Mouse (Mus musculus): ENCODE measurements around the gene Setd7.

Gene Setd7

DNA sequence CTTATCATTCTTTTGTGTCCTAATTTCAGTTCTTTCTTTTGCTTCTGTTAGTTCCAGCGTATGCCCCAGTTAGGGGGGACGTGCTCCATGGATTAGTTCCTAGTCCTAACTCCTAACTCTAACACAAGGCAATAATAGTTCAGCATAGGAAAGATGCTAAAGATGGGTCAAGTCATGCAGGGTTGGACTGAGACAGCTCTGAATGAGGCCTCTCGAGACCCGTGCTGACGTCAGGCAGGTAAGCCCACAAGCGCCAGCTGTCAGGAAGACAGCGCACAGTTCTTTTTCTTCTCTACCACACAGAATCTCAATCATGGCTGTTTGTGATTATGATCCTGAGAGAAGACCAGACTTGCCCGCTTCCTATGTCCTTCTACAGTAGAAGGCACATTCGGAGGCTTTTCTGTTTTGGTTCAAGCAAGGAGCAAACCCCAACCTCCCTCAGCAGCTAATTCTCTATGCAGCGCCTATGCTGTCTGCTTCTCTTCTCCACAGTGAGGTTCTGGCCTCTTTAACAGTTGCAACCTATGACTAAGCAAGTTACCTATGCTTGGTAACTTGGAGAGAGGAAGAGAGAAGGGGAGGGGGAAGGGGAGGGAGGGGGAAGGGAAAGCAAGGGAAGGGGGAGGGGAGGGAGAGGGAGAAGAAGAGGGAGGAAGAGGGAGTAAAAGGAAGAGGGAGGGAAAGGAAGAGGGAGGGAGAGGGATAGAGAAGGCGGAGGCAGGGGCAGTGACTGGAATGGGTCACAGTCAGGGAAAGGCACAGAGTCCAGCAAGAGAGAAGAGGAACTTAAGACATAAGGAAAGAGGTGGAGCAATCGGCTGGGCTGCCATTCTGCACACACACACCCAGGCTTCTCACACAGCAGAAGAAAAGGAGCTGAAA lies 42.6 kb downstream of the Setd7 start:
- no peak for DNase-seq (ENCODE audit: low spot score)

DNA sequence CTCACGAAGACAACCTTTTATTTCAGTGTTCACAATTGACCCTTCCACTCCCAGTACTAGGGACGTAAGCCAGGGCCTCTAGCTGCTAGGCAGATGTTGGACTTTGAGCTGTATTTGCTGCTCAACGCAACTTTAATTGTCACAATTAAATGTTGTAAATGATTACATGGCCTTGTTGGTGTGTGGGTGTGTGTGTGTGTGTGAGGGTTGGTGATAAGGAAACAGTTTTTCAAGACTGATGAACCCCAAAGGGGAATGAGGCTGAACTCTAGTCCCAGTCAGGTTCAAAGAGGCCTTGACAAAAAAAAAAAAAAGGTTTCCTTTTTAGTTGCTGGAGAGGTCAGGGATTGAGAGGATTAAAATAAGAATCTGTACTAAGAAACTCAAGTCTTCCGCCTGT lies 43.2 kb downstream of the Setd7 start:
- no peak for DNase-seq (ENCODE audit: low spot score)

DNA sequence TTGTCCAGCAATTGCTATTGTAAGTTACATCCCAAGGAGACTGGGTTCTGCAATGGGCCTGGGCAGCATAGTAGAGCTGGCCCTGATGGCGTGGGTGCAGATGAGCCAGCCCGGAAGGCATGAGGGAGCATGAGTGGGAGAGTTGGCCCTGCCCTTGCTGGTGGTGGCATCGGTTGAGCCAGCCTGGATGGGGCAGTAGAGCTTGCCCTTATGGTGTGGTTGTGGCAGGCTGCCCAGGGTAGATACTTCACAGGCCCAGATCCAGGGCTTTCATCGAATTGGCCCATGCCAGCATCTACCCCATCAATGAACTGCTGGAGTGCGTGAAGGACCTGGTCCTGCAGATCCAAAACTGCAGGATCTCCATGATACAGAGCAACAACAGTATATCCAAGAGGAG lies 48.7 kb downstream of the Setd7 start:
- DNase-seq (ENCODE audit: low spot score) = no peak

DNA sequence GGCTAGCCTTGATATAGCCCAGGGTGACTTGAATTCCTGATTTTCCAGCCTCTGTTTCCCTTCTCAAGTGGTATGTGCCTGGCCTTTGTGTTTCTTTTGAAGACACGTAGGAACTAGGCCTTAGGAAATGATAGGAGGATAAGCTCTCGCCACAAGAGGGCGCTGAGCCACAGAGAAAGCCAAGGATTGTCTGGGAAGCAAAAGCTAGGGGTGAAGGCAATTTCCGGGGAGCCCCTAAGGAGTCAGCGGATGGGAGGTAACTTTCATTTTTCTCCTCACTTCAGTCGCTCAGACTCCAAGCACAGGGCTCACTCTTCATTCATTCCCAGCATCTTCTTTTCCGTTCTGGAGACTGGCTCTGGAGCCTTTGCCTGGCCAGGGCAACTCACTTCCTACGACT lies 49.8 kb downstream of the Setd7 start:
- DNase-seq (ENCODE audit: low spot score) = peak; percentile 55

DNA sequence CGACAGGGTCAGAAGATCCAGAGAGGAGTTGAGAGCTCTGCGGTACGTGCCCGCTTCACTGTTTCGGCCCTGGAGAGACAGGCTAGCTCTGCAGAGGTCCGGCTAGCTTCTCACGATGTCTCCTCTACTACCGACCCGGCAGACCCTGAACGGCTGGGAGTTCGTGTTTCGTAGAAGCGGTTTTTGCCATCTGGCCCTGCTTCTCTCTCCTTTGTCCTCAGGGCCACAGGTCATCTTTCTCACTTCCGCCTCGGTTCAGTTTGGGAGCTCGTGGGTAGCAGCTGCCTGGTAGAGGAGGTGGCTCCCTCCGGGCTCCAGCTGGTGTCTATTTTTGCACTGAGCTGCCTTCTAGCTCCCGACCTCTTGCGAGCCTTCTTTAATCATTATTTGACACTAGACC lies 55.2 kb downstream of the Setd7 start:
- DNase-seq (ENCODE audit: low spot score) = no peak

DNA sequence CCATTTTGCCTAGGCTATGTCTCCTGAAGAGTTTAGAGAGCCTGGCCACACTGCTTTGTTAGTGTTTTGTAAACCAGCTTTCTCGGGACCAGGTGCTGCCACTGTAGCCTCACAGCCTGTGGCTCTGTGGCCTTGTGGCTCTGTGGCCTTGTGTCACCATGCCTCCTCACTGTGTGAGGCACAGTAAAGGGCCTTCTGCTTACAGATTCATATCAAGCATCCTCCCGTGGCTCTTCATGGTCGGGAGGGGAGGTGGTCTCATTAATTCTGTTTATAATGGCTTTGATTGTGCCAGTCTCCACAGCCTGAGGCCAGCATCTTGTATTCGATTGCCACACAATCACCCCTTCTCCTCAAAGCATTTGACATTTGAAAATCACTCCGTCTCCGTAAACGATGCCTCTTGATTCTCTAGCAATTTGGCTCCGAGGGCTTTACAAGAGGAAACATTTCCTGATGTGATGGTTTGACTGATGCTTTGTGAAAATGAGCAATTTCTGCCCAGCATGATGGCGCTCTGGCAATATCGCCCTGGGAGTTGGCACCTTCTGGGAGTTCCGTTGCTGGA lies 56.2 kb downstream of the Setd7 start:
- no peak for DNase-seq (ENCODE audit: low spot score)

DNA sequence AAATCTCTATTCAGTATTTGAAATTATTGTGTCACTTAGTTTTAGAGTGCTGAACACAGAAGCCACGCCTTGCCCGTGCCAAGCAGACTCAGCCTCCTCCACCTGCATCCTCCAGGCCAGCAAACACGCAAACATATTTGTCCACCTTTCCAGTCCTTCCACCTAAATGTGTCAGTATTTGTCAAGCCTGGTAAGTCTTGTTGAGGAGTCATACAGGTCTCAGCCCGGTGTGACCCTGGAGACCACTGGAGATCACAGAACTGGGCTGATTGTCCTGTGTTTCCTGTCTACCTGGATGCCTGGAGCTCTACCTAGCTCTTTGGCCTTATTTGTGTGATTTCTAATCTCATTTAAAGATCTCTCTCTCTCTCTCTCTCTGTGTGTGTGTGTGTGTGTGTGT lies 60.8 kb downstream of the Setd7 start:
- no peak for DNase-seq (ENCODE audit: low spot score)

DNA sequence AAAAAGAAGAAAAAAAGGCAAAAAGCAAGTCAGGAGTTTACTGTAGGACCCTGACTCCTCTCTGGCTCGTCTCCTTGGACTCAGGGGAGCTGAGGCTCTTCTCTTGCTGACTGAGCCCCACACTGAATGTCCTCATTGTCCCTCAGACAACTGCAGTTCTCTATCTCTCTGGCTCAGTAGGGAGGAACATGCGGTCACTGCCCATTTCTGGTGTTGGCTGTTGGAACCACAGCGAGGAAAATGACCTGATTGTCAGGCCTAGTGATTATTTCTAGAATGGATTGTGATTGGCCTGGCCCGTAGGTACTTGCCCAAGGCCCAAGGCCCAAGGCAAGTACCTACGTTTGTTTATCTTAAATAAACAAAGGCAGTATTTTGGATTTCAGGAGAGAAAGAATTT lies 62.0 kb downstream of the Setd7 start:
- DNase-seq (ENCODE audit: low spot score) = no peak

DNA sequence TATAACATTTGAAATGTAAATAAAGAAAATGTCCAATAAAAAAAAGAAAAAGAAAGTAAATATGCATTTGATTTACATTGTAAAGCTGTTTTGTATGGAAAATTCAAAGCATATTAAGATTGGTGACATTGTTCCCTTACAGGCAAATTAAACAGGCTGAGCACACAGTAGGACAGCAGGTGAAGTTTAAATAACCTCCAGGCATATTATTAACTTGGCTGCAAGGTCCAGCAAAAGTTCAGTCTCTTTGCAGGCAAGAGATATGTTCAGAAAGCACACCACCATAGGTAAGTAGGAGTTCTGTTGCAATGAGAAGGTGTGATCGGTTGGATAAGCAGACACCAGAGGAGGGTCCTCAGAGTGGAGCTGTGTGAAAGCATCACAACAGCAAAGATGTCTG lies 62.7 kb downstream of the Setd7 start:
- DNase-seq (ENCODE audit: low spot score) = no peak

DNA sequence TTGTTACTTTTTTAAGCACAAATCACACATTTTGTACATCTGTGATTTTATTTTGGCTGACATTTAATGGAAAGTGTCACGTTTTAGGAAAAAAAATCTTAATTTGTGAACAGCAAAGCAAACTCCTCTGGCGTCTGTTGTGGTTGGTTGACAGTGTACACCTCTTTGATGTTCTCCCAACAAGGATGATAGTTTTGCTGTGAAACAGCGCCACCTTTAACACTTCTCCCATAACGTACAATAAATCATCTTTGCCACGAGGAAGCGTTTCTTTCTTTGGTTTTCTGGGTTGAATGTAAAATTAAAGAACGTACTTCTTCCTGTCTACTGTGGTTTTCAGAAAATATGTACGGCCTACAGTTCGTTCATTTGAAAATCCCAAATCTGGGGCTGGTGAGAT lies 65.0 kb downstream of the Setd7 start:
- DNase-seq (ENCODE audit: low spot score) = no peak

DNA sequence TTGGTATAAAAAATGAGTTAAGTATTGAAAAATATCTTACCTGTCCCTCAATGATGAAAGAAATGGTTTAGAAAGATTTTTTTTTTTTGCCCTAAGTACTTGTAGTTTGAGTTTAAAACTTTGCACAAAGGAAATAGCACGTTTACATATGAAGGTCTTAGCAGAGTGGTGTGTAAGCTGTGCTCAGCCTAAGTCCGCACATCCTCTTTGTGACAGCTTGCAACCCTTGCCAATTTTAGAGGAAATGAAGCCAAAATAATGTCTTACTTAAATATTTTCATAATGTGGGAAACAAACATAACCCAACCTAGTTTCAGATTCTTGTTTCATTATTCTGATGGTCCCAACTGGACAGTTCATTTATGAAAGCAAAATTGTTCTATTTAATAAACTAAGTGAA lies 66.2 kb downstream of the Setd7 start:
- no peak for DNase-seq (ENCODE audit: low spot score)

DNA sequence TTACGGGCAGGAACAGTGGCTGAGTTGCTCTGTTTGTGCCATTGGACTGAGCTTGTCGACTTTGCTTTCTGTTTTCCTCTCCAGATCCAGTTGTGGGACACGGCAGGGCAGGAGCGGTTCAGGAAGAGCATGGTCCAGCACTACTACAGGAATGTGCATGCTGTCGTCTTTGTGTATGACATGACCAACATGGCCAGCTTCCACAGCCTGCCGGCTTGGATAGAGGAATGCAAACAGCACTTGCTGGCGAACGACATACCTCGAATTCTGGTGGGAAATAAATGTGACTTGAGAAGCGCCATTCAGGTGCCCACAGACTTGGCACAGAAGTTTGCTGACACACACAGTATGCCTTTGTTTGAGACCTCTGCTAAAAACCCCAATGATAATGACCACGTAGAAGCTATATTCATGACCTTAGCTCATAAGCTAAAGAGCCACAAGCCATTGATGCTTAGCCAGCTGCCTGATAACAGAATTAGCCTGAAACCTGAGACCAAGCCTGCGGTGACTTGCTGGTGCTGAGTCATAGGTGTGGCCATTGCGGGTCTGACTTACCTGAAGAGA lies 67.3 kb downstream of the Setd7 start:
- no peak for DNase-seq (ENCODE audit: low spot score)

DNA sequence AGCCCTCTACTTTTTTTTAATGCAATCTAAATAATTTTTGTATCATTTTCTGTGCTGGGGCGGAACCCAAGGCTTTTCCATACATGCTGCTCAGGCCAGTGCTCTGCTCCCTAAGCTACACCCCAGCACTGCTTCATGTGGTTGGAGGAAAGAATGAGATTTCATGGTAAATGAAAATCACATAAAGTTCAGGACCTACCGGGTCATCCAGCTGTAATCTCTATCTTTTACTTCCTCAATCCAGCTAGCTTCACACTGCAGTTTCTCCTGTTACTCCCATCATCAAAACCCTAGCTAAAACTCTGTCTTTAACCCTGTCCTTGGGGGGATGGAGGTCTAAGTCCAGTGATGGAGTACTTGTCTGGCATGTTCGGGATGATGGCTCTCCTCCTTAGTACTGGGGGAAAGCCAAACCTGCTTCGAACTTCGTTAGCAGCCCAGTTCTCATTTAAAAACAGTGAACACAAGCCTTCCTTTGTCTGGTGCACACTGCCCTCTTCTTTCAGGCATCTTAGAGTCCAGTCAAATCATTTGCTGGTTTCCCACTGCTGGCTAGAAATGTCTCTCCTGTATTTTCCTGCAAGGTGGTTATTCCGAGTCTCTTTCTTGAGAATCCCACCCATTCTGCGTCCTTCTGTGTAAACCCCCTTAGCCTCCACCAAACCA lies 70.5 kb downstream of the Setd7 start:
- no peak for DNase-seq (ENCODE audit: low spot score)

DNA sequence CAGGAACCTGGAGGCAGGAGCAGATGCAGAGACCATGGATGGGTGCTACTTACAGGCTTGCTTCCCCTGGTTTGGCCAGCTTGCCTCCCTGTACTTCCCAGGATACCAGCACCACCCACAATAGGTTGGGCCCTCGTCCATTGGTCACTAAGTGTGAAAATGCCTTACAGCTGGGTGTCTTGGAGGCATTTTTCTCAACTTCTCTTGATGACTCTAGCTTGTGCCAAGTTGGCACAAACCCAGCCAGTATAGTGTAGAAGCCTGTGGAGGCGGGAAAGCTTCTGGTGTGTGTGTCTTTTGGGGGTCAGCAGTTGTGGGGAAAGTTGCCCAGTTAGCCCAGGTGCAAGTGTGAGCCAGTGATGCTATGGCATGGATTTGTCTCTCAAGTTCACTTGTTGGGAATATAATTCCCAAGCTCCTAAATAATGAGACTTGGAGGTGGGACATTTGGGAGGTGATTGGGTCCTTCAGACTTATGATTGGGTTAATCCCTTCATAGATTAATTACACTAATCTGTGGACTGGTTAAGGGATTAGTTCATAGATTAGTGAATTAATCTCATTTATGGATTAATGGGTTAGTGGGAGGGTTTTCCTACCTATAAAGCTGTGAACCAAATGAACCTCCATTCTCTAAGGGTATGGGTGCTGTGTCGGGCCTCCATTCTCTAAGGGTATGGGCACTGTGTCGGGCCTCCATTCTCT lies 74.0 kb downstream of the Setd7 start:
- no peak for DNase-seq (ENCODE audit: low spot score)

DNA sequence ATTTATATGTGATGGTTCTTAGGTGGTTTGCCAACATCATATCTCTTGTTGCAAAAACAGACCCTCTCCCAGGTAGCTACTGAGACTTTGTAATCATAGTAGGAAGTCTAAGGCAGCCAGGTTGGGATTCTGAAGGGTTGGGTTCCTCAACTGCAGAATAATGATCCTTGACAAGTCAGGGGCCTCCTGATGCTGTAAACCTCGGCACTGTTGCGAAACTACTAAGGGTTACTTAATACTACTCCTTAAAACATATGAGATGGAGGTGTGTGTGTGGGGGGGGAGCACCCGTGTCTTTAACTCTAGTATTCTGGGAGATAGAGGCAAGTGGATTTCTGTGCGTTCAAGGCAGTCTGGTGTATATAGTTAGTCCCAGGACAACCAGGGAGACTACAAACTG lies 75.3 kb downstream of the Setd7 start:
- no peak for DNase-seq (ENCODE audit: low spot score)

DNA sequence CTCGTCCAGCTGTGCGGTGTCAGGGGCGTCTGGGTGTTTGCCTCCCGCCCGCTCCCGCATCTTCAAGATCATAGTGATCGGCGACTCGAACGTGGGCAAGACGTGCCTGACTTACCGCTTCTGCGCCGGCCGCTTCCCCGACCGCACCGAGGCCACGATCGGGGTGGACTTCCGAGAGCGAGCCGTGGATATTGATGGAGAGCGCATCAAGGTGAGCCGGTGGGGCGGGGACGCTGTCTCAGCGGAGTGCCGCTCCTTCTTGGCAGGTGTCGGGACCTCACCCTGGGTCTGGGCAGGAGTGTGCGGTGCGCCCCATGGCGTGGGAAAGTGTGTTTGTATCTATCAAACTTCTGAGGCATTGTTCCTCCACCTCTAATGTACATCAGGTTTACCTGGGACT lies 76.3 kb downstream of the Setd7 start:
- no peak for DNase-seq (ENCODE audit: low spot score)

DNA sequence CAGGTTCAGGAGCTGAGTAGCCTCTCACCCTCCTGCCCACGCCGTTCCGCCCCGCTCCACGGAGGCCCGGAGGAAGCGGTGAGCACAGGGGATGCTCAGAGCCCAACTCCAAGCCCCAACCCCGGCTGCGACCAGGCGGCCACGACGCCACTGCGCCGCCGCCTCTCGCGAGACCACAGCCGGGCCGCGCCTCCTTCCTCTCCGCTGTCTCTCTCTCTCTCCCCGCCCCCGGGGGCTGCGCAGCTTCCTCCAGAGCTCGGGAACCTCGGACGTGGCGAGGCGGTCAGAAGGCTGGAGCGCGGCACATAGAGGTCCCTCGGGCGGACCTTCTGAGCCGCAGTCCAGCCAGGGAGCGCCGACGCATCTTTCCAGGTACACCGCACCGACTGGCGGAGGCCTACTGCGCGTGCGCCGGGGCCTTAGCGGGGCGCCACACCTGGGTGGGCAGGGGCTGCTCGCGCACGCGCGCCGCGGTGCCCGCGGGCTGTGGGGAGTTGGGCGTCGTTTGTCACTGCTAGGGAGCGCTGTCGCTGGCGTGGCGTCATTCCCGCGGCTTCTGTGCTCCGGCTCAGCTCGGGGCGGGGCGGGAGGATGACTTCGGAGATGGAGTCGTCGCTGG lies 76.8 kb downstream of the Setd7 start, which contains the start of gene Rab33b:
Rab33b (plus strand) TSS at position 180 of the 619 bp plus-strand sequence.
- DNase-seq (ENCODE audit: low spot score) = peak; percentile 90

DNA sequence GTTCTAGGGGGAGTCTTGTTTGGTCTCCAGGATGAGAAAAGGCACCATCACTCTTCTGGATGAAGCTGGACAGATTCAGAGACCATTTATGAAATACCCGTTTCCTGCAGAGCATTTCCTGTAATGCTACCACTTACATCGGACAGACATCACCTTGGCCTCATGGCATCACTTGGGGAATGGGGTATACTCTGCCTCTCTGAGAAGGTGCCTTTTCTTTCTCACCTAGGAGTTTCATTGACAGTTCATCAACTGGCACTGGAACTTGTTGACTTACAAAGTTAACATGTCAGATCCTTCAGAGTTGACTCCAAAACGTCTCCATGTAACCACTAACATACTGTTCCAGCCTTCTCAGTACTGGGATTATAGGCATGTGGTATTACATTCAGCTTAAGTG lies 77.9 kb downstream of the Setd7 start:
- no peak for DNase-seq (ENCODE audit: low spot score)

DNA sequence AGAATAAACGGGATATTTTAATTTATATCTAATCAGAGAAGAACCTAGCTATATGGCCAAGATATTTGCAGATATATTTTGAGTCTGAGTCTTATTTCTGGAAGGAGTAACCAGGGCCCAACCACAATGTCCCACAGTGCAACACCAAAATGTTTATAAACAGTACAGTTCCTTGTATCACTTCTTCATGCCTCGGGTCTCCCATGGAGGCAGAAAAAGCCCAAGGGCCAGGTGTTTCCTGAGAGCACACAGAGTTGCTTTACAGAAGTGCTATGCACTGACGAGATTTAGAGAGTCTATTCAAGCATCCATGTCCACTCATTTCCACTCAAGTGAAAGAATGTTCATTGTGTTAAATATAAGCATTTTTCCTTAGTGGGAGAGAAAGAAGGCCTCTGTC lies 78.8 kb downstream of the Setd7 start:
- DNase-seq (ENCODE audit: low spot score) = no peak

DNA sequence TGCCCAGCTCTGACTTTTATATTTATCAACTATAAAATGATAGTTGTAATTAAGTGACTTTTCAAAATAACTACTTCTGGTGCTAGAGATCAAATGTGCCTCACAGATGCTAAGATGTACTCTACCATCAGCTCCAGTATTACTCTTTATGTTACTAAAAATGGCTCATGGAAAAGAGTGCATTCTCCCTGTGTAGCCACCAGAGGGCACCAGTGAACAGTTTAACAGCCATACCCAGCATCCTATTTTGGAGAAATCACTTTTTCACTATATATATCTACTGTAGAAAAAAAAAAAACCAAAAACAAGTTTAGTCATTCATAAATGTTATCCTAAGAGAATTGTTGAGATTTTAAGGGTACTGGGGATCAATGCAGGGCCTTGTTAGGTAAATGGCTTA lies 79.6 kb downstream of the Setd7 start:
- DNase-seq (ENCODE audit: low spot score) = peak; percentile 21

DNA sequence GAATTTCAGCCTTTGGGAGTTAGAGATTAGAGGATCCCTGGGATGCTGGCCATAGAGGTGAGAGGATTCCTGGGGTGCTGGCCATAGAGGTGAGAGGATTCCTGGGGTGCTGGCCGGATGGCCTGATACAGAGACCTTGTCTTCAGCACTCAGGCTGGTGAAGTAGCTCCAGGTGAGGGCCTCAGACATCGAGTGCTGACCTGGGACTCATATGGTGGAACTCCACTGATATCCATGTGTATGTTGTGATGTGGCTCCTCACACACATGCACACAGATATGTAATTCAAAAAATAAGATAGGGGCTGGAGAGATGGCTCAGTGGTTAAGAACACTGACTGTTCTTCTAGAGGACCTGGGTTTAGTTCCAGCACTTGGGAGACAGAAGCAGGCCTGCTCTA lies 80.8 kb downstream of the Setd7 start:
- DNase-seq (ENCODE audit: low spot score) = no peak

DNA sequence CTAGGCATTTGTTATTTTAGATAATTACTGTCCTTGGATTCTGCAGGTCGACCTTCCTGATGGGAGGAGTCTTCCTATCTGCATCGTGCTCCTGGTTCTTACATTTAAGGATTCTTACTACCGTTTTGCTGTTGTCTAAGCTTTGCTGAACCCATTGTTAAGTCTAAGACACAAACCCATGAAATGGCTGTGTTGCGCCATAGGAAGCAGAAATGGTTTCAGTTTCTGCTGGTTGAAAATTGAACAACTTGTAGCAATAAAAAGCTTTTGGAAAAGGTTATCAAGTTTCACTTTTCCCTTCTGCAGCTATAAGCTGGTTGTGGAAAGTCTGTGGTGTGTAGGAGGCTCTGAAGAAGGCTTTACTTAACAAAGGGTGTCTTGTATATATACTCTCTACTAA lies 85.0 kb downstream of the Setd7 start:
- no peak for DNase-seq (ENCODE audit: low spot score)

Data from spleen, adult 12 weeks (tissue).